Mouse (Mus musculus): Measurements from ENCODE around the gene Prickle2.
A peak's percentile ranks its signal among the peaks of the same experiment; 100 is the strongest.

Prickle2 gene

GRCm38 (mm10) chr6:92665530-92665989 lies 40.4 kb downstream of the Prickle2 start:
- peak; percentile 82 for DNase-seq

- no peak for DNase-seq
Observed at GRCm38 (mm10) chr6:92663885-92664284, 42.1 kb downstream of the Prickle2 start.

- DNase-seq: no peak
Observed at GRCm38 (mm10) chr6:92663433-92663832, 42.5 kb downstream of the Prickle2 start.

GRCm38 (mm10) chr6:92649063-92649462 lies 56.9 kb downstream of the Prickle2 start:
- DNase-seq: no peak

GRCm38 (mm10) chr6:92648571-92648970 lies 57.4 kb downstream of the Prickle2 start:
- no peak for DNase-seq

GRCm38 (mm10) chr6:92642929-92643328 lies 63.0 kb downstream of the Prickle2 start:
- no peak for DNase-seq

- no peak for DNase-seq
Observed at GRCm38 (mm10) chr6:92641956-92642355, 64.0 kb downstream of the Prickle2 start.

- no peak for DNase-seq
Observed at GRCm38 (mm10) chr6:92640896-92641295, 65.1 kb downstream of the Prickle2 start.

GRCm38 (mm10) chr6:92636431-92636830 lies 69.5 kb downstream of the Prickle2 start:
- DNase-seq: no peak

GRCm38 (mm10) chr6:92634876-92635468 lies 71.0 kb downstream of the Prickle2 start:
- no peak for DNase-seq

GRCm38 (mm10) chr6:92630991-92631390 lies 75.0 kb downstream of the Prickle2 start:
- no peak for DNase-seq

- DNase-seq: no peak
Observed at GRCm38 (mm10) chr6:92627711-92628110, 78.2 kb downstream of the Prickle2 start.

- no peak for DNase-seq
Observed at GRCm38 (mm10) chr6:92627048-92627617, 78.8 kb downstream of the Prickle2 start.

- DNase-seq: no peak
Observed at GRCm38 (mm10) chr6:92625923-92626322, 80.0 kb downstream of the Prickle2 start.

GRCm38 (mm10) chr6:92624306-92624705 lies 81.6 kb downstream of the Prickle2 start:
- DNase-seq: no peak

GRCm38 (mm10) chr6:92617183-92617582 lies 88.8 kb downstream of the Prickle2 start:
- no peak for DNase-seq

- DNase-seq: peak; percentile 20
Observed at GRCm38 (mm10) chr6:92614771-92615170, 91.2 kb downstream of the Prickle2 start.

- DNase-seq: peak; percentile 46
Observed at GRCm38 (mm10) chr6:92612151-92612769, 93.7 kb downstream of the Prickle2 start.

GRCm38 (mm10) chr6:92609682-92610235 lies 96.2 kb downstream of the Prickle2 start:
- no peak for DNase-seq

GRCm38 (mm10) chr6:92609078-92609477 lies 96.9 kb downstream of the Prickle2 start:
- no peak for DNase-seq

- DNase-seq: no peak
Observed at GRCm38 (mm10) chr6:92605156-92605555, 100.8 kb downstream of the Prickle2 start.

- no peak for DNase-seq
Observed at GRCm38 (mm10) chr6:92596340-92596739, 109.6 kb downstream of the Prickle2 start.

- no peak for DNase-seq
Observed at GRCm38 (mm10) chr6:92589381-92590065, 116.4 kb downstream of the Prickle2 start.

All from kidney, adult 18-20 months (tissue).